Mouse (Mus musculus) liver, embryonic 16.5 days (tissue): ENCODE results near the gene 6030408B16Rik. TPM values are rescaled to one million over a fixed set of nuclear protein-coding genes. Genes with fewer than 3 reads are reported as not detected.

Source experiments
- ATAC-seq: fragments of 200-750 bp; cut with Nextera tagmentation; 2 replicates; pipeline ENCODE4 v1.8.0; 2017; ENCODE audit warnings: low read depth, mild to moderate bottlenecking, moderate number of reproducible peaks, moderate library complexity
- H3K27ac ChIP-seq: fragments of 300-500 bp; sonication (generic); 2 replicates; pipeline ENCODE4 v1.5.1; 2014; ENCODE audit warnings: mild to moderate bottlenecking, low read length
- H3K27me3 ChIP-seq: fragments of 300-500 bp; sonication (generic); 2 replicates; pipeline ENCODE4 v1.6.1; 2014; ENCODE audit warnings: low read depth, low read length, mixed read lengths; ENCODE audit not compliant: control insufficient read depth, insufficient read depth
- H3K36me3 ChIP-seq: fragments of 300-500 bp; sonication (generic); 2 replicates; pipeline ENCODE4 v1.6.1; 2014; ENCODE audit warnings: mild to moderate bottlenecking; ENCODE audit not compliant: control insufficient read depth, insufficient read depth
- H3K4me1 ChIP-seq: fragments of 300-500 bp; sonication (generic); 2 replicates; pipeline ENCODE4 v1.6.1; 2014; ENCODE audit warnings: low read depth, low read length, mixed read lengths; ENCODE audit not compliant: control insufficient read depth
- H3K4me2 ChIP-seq: fragments of 300-500 bp; sonication (generic); 2 replicates; pipeline ENCODE4 v1.6.1; 2014; ENCODE audit warnings: low read depth, low read length, mixed read lengths
- H3K4me3 ChIP-seq: fragments of 300-500 bp; sonication (generic); 2 replicates; pipeline ENCODE4 v1.5.1; 2014; ENCODE audit warnings: low read depth, mild to moderate bottlenecking, low read length
- H3K9ac ChIP-seq: fragments of 300-500 bp; sonication (generic); 2 replicates; pipeline ENCODE4 v1.6.1; 2014; ENCODE audit warnings: low read depth, low read length
- H3K9me3 ChIP-seq: fragments of 300-500 bp; sonication (generic); replicated peaks from 2 replicates; pipeline ENCODE4 v1.6.1; 2016; ENCODE audit warnings: low read length; ENCODE audit not compliant: control insufficient read depth
- WGBS: fragments of 180-500 bp; shearing (Covaris S2); extraction: QIAGEN DNeasy Blood & Tissue Kit; methylation state at CpG from one replicate; pipeline ENCODE4 v1.1.7; 2014; ENCODE audit not compliant: insufficient replicate concordance; 5-methylcytosine and 5-hydroxymethylcytosine counted together
- polyA plus RNA-seq: library from polyadenylated mRNA; unstranded; fragments of >200 nt; fragmentation: Nextera tagmentation; extraction: Ambion mirVana; gene quantifications from 2 replicates; pipeline ENCODE4 v1.2.1, GENCODE M21; 2015

Gene 6030408B16Rik
- polyA plus RNA-seq, 1 experiment from 2014 or later, result 0.81 TPM

DNA sequence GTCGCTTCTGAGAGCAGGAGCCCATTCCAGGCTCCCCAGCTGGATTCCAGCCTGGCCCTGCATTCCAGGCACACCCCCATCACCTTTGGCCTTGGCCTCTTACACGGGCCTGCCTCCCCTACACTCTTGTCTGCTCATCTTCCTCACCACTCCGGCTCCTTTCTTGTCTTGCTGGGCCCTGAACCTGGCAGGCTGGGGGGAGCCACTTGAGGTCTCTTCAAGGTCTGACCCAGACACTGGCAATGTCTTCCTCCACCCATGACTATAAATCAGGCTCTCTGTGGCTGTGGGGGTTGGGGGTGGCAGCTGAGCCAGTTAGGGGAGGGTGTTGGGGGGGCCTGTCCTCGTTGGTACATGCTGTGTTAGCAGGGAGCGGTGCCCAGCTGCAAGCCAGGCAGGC, 14.4 kb upstream of the 6030408B16Rik start:
- Histone ChIP-seq H3K9me3 (no peaks in the 10 kb centered on the region), H3K4me2 (no peak overlapping the region), H3K27me3 (no peaks in the 10 kb centered on the region), H3K36me3 (no peaks in the 10 kb centered on the region), H3K4me1 (no peaks in the 10 kb centered on the region; the same call in 1 of the 2 replicates), H3K4me3 (no peak overlapping the region), H3K27ac (no peak overlapping the region), H3K9ac (no peak overlapping the region)
- no peak for ATAC-seq
- WGBS, result 48% methylated on average over 5 of the region's 5 CpGs

DNA sequence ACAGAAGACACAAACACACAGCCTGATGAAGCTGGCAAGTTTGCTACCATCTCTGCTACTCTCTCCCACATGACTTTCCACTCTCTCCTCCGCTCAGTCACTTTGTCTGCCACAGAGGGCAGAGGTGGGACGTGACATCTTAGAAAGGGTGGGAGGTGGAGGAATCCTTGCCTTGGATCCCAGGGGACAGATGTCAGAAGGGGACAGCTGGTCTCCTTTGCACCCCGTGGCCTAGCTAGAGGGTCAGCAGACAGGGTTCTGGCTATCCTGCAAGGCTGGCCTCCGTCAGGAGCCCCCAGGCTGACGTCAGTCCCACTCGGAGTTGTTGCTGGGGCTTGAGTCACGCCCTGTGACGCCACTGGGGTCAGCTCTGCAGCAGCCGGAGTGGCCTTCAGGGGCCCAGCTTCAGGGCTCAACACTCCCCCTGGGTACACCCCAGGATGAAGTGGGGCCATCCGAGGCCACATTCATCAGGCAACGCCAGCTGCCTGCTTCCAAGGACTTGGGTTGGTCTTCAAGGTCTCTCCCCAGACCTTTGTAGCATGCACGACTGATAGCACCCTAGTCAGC, 13.5 kb upstream of the 6030408B16Rik start:
- Histone ChIP-seq H3K27ac (no peak overlapping the region), H3K4me2 (no peak overlapping the region), H3K36me3 (no peaks in the 10 kb centered on the region), H3K27me3 (no peaks in the 10 kb centered on the region), H3K9me3 (no peaks in the 10 kb centered on the region), H3K4me1 (peaks cover under 1% of the 10 kb centered on the region), H3K4me3 (no peak overlapping the region), H3K9ac (no peak overlapping the region)
- no peak for ATAC-seq
- 45% methylated on average over 12 of the region's 12 CpGs for WGBS

DNA sequence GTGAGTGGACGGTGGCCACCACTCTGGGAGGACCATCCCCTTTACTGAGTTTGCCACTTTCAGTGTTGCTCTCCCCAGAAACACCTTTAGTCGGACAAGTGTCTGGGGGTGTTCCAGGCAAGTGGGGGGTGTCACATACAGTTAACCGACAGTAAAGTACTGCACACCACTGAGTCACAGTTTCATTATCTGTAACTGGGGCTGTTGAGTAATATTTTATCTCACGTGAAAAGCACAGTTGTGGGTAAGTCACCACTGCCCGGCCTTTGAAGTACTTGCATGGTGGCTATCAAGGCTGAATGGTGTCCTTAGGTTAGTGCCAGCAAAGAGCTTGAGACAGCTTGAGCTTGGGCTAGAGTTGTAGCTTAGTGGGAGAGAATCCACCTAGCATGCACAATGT, 10.5 kb upstream of the 6030408B16Rik start:
- Histone ChIP-seq H3K4me3 (no peak overlapping the region), H3K27me3 (no peaks in the 10 kb centered on the region), H3K36me3 (peaks cover 8% of the 10 kb centered on the region), H3K4me1 (peaks cover 10% of the 10 kb centered on the region), H3K27ac (no peak overlapping the region), H3K9me3 (no peaks in the 10 kb centered on the region), H3K4me2 (no peak overlapping the region), H3K9ac (no peak overlapping the region)
- no peak for ATAC-seq
- 47% methylated on average over 5 of the region's 5 CpGs for WGBS

DNA sequence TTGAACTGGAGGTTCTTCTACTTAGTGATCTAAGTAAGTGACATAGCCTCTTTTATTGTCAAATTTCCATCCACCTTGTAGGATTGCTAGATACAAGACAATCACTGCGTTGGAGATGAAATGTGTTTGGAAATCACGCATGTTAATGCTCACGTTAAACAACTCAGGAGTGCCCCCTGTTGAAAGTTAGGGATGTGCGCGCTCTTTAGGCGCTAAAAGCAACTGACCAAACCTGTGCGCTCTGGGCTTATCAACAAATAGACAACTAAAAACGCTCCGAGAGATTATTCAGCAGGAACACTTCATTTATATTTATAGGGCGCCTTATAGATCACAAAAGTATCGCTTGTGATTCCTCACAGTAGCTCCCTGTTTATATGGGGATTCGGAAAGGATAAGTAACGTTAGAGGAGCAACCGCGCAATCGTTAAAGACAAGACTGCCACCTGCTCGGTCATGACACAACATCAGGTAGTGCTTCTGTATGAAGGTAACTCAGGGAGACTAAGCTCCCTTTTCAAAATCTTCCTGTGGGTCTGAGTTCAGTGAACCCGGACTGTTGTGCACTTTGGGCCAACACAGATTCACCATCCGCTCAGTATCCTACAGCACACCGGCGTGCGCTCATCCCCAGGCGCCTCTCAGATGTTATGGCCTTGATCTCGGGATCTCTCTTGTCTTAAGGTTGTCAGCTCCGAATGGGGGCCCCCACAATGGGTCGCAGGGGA, 9.7 kb upstream of the 6030408B16Rik start:
- no peak for ATAC-seq
- H3K27ac ChIP-seq, result peak overlapping the region; percentile 15
- H3K9ac ChIP-seq, result peak overlapping the region; percentile 93
- WGBS, result under 1% methylated on average over 26 of the region's 26 CpGs
- peak overlapping the region; percentile 93 for H3K4me3 ChIP-seq
- peaks cover 13% of the 10 kb centered on the region for H3K36me3 ChIP-seq
- H3K4me2 ChIP-seq, result peak overlapping the region; percentile 78
- no peaks in the 10 kb centered on the region for H3K27me3 ChIP-seq
- H3K9me3 ChIP-seq, result no peaks in the 10 kb centered on the region
- H3K4me1 ChIP-seq, result peaks cover 10% of the 10 kb centered on the region

DNA sequence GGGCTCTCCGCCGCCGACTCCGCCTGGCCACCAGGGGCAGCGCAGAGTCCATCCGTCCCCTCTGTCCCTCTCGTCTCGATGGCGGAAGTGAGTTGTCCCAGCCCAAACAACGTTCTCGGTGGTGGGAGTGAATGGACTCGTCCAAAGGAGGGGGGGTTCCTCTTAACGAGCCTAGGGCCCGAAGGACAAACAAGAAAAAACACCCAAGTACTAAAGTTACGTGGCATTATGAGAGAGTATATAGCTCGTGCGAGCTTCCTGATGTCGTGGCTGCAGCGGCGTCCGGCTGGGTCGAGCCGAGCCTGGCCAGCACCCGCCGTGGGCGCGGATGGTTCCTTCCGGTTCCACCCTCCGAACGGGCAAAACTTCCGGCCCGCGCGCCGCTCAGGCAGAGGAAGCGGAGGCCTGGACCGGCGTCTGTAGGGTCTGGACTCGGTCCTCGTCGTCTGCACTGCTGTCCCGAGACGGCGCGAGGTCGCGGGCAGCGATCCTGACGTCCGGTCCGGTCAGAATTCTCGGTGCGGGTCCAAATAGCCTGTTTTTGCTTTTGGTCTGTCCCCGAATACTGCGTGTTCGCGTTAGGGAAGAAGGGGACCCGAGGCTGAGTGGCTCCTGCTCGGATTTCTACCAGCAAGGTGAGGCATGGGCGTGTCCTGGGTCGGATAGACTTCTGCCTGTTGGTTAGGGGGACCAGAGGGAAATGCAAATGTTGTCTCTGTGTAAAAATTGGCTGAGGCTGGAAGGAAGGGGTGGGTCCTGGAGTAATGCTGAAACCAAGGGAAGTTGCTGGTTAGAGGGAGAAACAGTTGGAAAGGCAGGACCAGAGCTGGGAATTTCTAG, 8.9 kb upstream of the 6030408B16Rik start, which contains the start of gene Atg101:
TSS of gene Atg101 (plus strand) at position 362 of the 840 bp plus-strand sequence.
- peak within 1 kb of the TSS; percentile 93 for H3K4me3 ChIP-seq
- ATAC-seq, result peak; percentile 93
- under 1% methylated on average over 61 of the region's 61 CpGs for WGBS

DNA sequence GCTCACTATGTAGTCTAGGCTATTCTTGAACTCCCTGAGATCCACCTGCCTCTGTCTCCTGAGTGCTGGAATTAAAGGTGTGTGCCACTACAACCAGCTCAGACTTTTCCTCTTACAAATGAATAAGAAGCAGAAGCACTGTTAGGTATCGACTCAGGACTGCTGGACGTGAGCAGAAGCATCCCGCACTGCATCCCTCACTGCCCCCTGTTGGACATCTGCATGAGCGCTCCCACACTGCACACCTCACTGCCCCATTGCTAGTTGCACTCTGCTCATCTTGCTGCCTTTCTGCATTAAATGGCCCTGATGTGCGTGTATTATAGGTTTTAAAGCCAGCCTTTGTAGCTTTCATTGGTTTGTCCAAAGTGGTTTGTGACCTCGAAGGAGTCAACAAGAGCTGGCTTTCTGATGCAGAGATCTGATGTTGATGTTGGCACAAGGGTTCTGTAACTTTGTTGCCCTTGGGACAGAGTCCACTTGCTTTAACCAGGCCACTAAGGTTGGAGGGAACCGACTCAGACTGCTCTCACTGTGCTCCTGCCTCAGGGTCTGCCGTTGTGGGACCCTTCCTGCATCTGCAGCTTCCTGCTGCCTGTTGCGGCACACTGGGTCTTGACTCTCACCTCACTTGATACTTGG, 6.8 kb upstream of the 6030408B16Rik start:
- H3K9me3 ChIP-seq, result no peaks in the 10 kb centered on the region
- H3K36me3 ChIP-seq, result peaks cover 31% of the 10 kb centered on the region
- H3K4me2 ChIP-seq, result no peak overlapping the region
- no peaks in the 10 kb centered on the region for H3K27me3 ChIP-seq
- ATAC-seq, result no peak
- no peak overlapping the region for H3K4me3 ChIP-seq
- H3K4me1 ChIP-seq, result peaks cover 10% of the 10 kb centered on the region
- no peak overlapping the region for H3K27ac ChIP-seq
- H3K9ac ChIP-seq, result no peak overlapping the region
- 53% methylated on average over 9 of the region's 9 CpGs for WGBS

More for the DNA sequence above, 8.9 kb upstream of the 6030408B16Rik start, which contains the start of gene Atg101:
- Histone ChIP-seq H3K36me3 (peaks cover 20% of the 10 kb centered on the region), H3K9ac (peak within 1 kb of the TSS; percentile 93), H3K27me3 (no peaks in the 10 kb centered on the region), H3K4me2 (peak within 1 kb of the TSS; percentile 78), H3K9me3 (no peaks in the 10 kb centered on the region), H3K4me1 (peaks cover 10% of the 10 kb centered on the region), H3K27ac (peak within 1 kb of the TSS; percentile 81)

DNA sequence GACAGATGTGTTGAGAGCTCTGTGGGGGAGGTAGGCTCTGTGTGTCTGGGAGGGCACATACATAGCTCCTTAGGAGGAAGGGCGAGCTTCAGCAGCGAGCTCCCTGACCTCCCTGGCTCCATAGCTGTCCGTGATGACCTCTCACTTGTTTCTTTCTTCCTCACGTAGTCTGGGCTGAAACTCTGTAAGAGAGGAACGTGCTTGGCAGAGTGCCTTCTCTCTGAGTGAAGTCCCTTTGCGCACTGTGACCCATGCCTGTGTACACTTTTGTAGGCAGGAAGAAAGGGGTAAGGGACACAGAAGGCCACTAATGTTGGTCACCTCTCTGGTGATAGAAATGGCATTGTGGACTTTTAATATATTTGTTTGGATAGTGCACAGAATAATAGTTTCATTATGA, 5.7 kb upstream of the 6030408B16Rik start:
- Histone ChIP-seq H3K36me3 (peaks cover 31% of the 10 kb centered on the region), H3K27ac (no peak overlapping the region), H3K9me3 (no peaks in the 10 kb centered on the region), H3K4me3 (no peak overlapping the region), H3K4me2 (no peak overlapping the region), H3K27me3 (no peaks in the 10 kb centered on the region), H3K4me1 (peaks cover 10% of the 10 kb centered on the region), H3K9ac (no peak overlapping the region)
- 76% methylated on average over 6 of the region's 6 CpGs for WGBS
- ATAC-seq, result no peak

DNA sequence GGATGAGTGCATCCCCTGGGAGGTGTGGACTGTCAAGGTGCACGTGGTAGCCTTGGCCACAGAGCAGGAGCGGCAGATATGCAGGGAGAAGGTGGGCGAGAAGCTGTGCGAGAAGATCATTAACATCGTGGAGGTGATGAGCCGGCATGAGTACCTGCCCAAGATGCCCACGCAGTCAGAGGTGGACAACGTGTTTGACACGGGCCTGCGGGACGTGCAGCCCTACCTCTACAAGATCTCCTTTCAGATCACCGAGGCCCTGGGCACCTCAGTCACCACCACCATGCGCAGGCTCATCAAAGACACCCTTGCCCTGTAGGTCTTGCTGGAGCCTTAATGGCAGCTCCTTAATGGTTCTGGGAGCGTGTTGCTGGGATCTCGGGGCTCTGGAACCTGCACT, 2.7 kb upstream of the 6030408B16Rik start:
- Histone ChIP-seq H3K27me3 (no peaks in the 10 kb centered on the region), H3K4me1 (peaks cover under 1% of the 10 kb centered on the region), H3K27ac (no peak overlapping the region), H3K4me2 (no peak overlapping the region), H3K9me3 (no peaks in the 10 kb centered on the region), H3K36me3 (peaks cover 31% of the 10 kb centered on the region), H3K4me3 (no peak overlapping the region), H3K9ac (no peak overlapping the region)
- ATAC-seq, result no peak
- 86% methylated on average over 15 of the region's 15 CpGs for WGBS
